Mouse (Mus musculus) heart, embryonic 11.5 days (tissue): Measurements from ENCODE around the gene Lbx2. TPM values are rescaled to one million over a fixed set of nuclear protein-coding genes. Genes with fewer than 3 reads are reported as not detected.

Experiments used
- ATAC-seq: fragments of 200-750 bp; cut with Nextera tagmentation; replicated peaks from 2 replicates; pipeline ENCODE4 v1.8.0; 2017; ENCODE audit warnings: moderate library complexity; ENCODE audit not compliant: insufficient number of reproducible peaks, low FRiP score, low TSS enrichment
- H3K27ac ChIP-seq: fragments of 300-500 bp; sonication (generic); 2 replicates; pipeline ENCODE4 v1.5.1; 2014; ENCODE audit warnings: mild to moderate bottlenecking, low read depth, low read length
- H3K27me3 ChIP-seq: fragments of 300-500 bp; sonication (generic); 2 replicates; pipeline ENCODE4 v1.6.1; 2014; ENCODE audit warnings: mild to moderate bottlenecking, low read length, mixed read lengths; ENCODE audit not compliant: control insufficient read depth, insufficient read depth
- H3K36me3 ChIP-seq: fragments of 300-500 bp; sonication (generic); 2 replicates; pipeline ENCODE4 v1.6.1; 2014; ENCODE audit warnings: mild to moderate bottlenecking, low read length, moderate library complexity, mixed read lengths; ENCODE audit not compliant: control insufficient read depth, insufficient read depth
- H3K4me1 ChIP-seq: fragments of 300-500 bp; sonication (generic); 2 replicates; pipeline ENCODE4 v1.6.1; 2014; ENCODE audit warnings: low read length; ENCODE audit not compliant: control insufficient read depth, insufficient read depth
- H3K4me2 ChIP-seq: fragments of 300-500 bp; sonication (generic); 2 replicates; pipeline ENCODE4 v1.6.1; 2014; ENCODE audit warnings: mild to moderate bottlenecking, moderate library complexity
- H3K4me3 ChIP-seq: fragments of 300-500 bp; sonication (generic); 2 replicates; pipeline ENCODE4 v1.5.1; 2014; ENCODE audit warnings: low read depth, low read length
- H3K9ac ChIP-seq: fragments of 300-500 bp; sonication (generic); 2 replicates; pipeline ENCODE4 v1.6.1; 2014; ENCODE audit warnings: mild to moderate bottlenecking, low read depth, low read length, moderate library complexity
- H3K9me3 ChIP-seq: fragments of 300-500 bp; sonication (generic); replicated peaks from 2 replicates; pipeline ENCODE4 v1.6.1; 2016; ENCODE audit warnings: low read length; ENCODE audit not compliant: control insufficient read depth
- WGBS: fragments of 180-500 bp; shearing (Covaris S2); extraction: QIAGEN DNeasy Blood & Tissue Kit; methylation state at CpG from one replicate; pipeline ENCODE4 v1.1.7; 2014; ENCODE audit not compliant: insufficient replicate concordance; 5-methylcytosine and 5-hydroxymethylcytosine counted together
- microRNA counts: library from miRNA; unstranded; fragments of <30 nt; microRNA quantifications from one replicate; lab custom pipeline; 2015
- microRNA-seq: library from miRNA; unstranded; fragments of <30 nt; microRNA quantifications from one replicate; pipeline ENCODE4, GENCODE M21; 2016; ENCODE audit warnings: borderline number of aligned reads
- polyA plus RNA-seq: library from polyadenylated mRNA; unstranded; fragments of >200 nt; fragmentation: Nextera tagmentation; extraction: Ambion mirVana; gene quantifications from 2 replicates; pipeline ENCODE4 v1.2.1, GENCODE M21; 2014

Gene Lbx2
- polyA plus RNA-seq, 1 experiment from 2014 or later, result 0.52 TPM

GRCm38 (mm10) chr6:83137576-83137950, 51.4 kb downstream of the Lbx2 start:
- peak overlapping the region; percentile 94 for H3K9ac ChIP-seq
- 0 out of 2 replicates have a peak, but pooled peaks cover 3% of the 10 kb centered on the region for H3K27me3 ChIP-seq
- ATAC-seq, result peak; percentile 78
- peak overlapping the region; percentile 99 for H3K27ac ChIP-seq
- peaks cover 36% of the 10 kb centered on the region for H3K4me1 ChIP-seq
- H3K4me2 ChIP-seq, result peak overlapping the region; percentile 87
- WGBS, result 0% methylated on average over 12 of the region's 12 CpGs
- H3K36me3 ChIP-seq, result no peaks in the 10 kb centered on the region
- H3K4me3 ChIP-seq, result peak overlapping the region; percentile 63
- no peaks in the 10 kb centered on the region for H3K9me3 ChIP-seq

MicroRNAs encoded within 50 kb of the gene (microRNA counts, 519-probe panel; counts per million panel counts)
- 32.2 counts per million for microRNA mmu-miR-3470a+mmu-miR-3470b (lab: Ali Mortazavi, UCI)

Small RNAs within 50 kb of the gene (microRNA-seq; reads per million reads assigned to microRNA genes)
- not detected for gene Mir3470a
- gene Mir7040, result 0.20 reads per million

Other genes with a start within 250 kb of the Lbx2 start
- gene Sema4f, start 146.6 kb upstream of the Lbx2 start, polyA plus RNA-seq, result 0.04 and 0.15 TPM in 2 replicates
- gene M1ap, start 139.5 kb upstream of the Lbx2 start, polyA plus RNA-seq, result 0.70 and 1.1 TPM in 2 replicates
- 6.3 and 6.8 TPM in 2 replicates for gene Dok1, start 52.9 kb upstream of the Lbx2 start, polyA plus RNA-seq
- gene Loxl3, start 52.2 kb upstream of the Lbx2 start, polyA plus RNA-seq, result 4.5 and 5.7 TPM in 2 replicates
- 99.8 and 109 TPM in 2 replicates for gene Aup1, start 31.8 kb upstream of the Lbx2 start, polyA plus RNA-seq
- 41.8 and 43.3 TPM in 2 replicates for gene Htra2, start 31.1 kb upstream of the Lbx2 start, polyA plus RNA-seq
- 0.24 and 0.30 TPM in 2 replicates for gene Dqx1, start 28.5 kb upstream of the Lbx2 start, polyA plus RNA-seq
- gene Tlx2, start 16.1 kb upstream of the Lbx2 start, polyA plus RNA-seq, result 0.23 TPM in 1 of 2 replicates, not detected in the other
- 15.1 and 17.0 TPM in 2 replicates for gene Pcgf1, start 8.5 kb upstream of the Lbx2 start, polyA plus RNA-seq
- 0.97 and 2.1 TPM in 2 replicates for gene Ccdc142, start 15.2 kb downstream of the Lbx2 start, polyA plus RNA-seq
- gene Gm42688, start 15.2 kb downstream of the Lbx2 start, polyA plus RNA-seq, result 1.1 and 1.2 TPM in 2 replicates
- gene Mrpl53, start 22.7 kb downstream of the Lbx2 start, polyA plus RNA-seq, result 138 and 144 TPM in 2 replicates
- 19.1 and 19.8 TPM in 2 replicates for gene Mogs, start 29.1 kb downstream of the Lbx2 start, polyA plus RNA-seq
- 76.0 and 87.2 TPM in 2 replicates for gene Wbp1, start 35.2 kb downstream of the Lbx2 start, polyA plus RNA-seq
- 11.1 and 12.2 TPM in 2 replicates for gene Ino80b, start 39.1 kb downstream of the Lbx2 start, polyA plus RNA-seq
- gene Rtkn, start 49.1 kb downstream of the Lbx2 start, polyA plus RNA-seq, result 10.8 and 12.4 TPM in 2 replicates
- gene Wdr54, start 70.0 kb downstream of the Lbx2 start, polyA plus RNA-seq, result 4.5 and 6.9 TPM in 2 replicates
- gene 1700003E16Rik, start 70.0 kb downstream of the Lbx2 start, polyA plus RNA-seq, result 0.14 and 0.27 TPM in 2 replicates
- gene Dctn1, start 79.6 kb downstream of the Lbx2 start, polyA plus RNA-seq, result 49.7 and 61.1 TPM in 2 replicates
- 0.21 and 0.38 TPM in 2 replicates for gene Slc4a5, start 133.5 kb downstream of the Lbx2 start, polyA plus RNA-seq
- 44.5 and 45.4 TPM in 2 replicates for gene Mthfd2, start 239.5 kb downstream of the Lbx2 start, polyA plus RNA-seq
- gene Mob1a, start 239.6 kb downstream of the Lbx2 start, polyA plus RNA-seq, result 42.2 and 49.5 TPM in 2 replicates